Mouse (Mus musculus) midbrain, embryonic 13.5 days (tissue): Measurements from ENCODE around the gene Oas1h. TPM values are rescaled to one million over a fixed set of nuclear protein-coding genes. Genes with fewer than 3 reads are reported as not detected.
"Not testable (repeated sequence)": the region's sequence is repeated elsewhere in the genome, so short reads cannot be mapped to it uniquely, and the experiment has no call there.

ENCODE experiments used
- ATAC-seq: fragments of 200-750 bp; cut with Nextera tagmentation; 2 replicates; pipeline ENCODE4 v1.8.0; 2017; ENCODE audit warnings: mild to moderate bottlenecking, moderate TSS enrichment, moderate library complexity
- H3K27ac ChIP-seq: fragments of 300-500 bp; sonication (generic); 2 replicates; pipeline ENCODE4 v1.5.1; 2015; ENCODE audit warnings: inconsistent platforms, mild to moderate bottlenecking, moderate library complexity
- H3K27me3 ChIP-seq: fragments of 300-500 bp; sonication (generic); 2 replicates; pipeline ENCODE4 v1.6.1; 2015; ENCODE audit warnings: mild to moderate bottlenecking, inconsistent platforms
- H3K36me3 ChIP-seq: fragments of 300-500 bp; sonication (generic); 2 replicates; pipeline ENCODE4 v1.6.1; 2015; ENCODE audit warnings: mild to moderate bottlenecking, inconsistent platforms
- H3K4me1 ChIP-seq: fragments of 300-500 bp; sonication (generic); replicated peaks from 2 replicates; pipeline ENCODE4 v1.6.1; 2015; ENCODE audit warnings: inconsistent platforms
- H3K4me2 ChIP-seq: fragments of 300-500 bp; sonication (generic); replicated peaks from 2 replicates; pipeline ENCODE4 v1.6.1; 2015; ENCODE audit warnings: moderate library complexity, mild to moderate bottlenecking, inconsistent platforms
- H3K4me3 ChIP-seq: fragments of 300-500 bp; sonication (generic); replicated peaks from 2 replicates; pipeline ENCODE4 v1.5.1; 2015; ENCODE audit warnings: mild to moderate bottlenecking, inconsistent platforms
- H3K9ac ChIP-seq: fragments of 300-500 bp; sonication (generic); replicated peaks from 2 replicates; pipeline ENCODE4 v1.6.1; 2015; ENCODE audit warnings: mild to moderate bottlenecking, inconsistent platforms
- H3K9me3 ChIP-seq: fragments of 300-500 bp; sonication (generic); 2 replicates; pipeline ENCODE4 v1.6.1; 2016; ENCODE audit warnings: mild to moderate bottlenecking, inconsistent platforms
- WGBS: fragments of 180-500 bp; shearing (Covaris S2); methylation state at CpG from one replicate; pipeline ENCODE4 v1.1.7; 2015; 5-methylcytosine and 5-hydroxymethylcytosine counted together
- polyA plus RNA-seq: library from polyadenylated mRNA; unstranded; fragments of >200 nt; fragmentation: Nextera tagmentation; extraction: Ambion mirVana; gene quantifications from 2 replicates; pipeline ENCODE4 v1.2.1, GENCODE M21; 2015

The Oas1h gene
- polyA plus RNA-seq, 1 experiment from 2014 or later, result not detected

GRCm38 (mm10) chr5:120859241-120859640 is 2.0 kb upstream of the Oas1h start:
- Histone ChIP-seq H3K4me1 (no peaks in the 10 kb centered on the region), H3K27me3 (no peaks in the 10 kb centered on the region), H3K4me2 (no peak overlapping the region), H3K4me3 (no peak overlapping the region), H3K9me3 (peaks cover 7% of the 10 kb centered on the region), H3K9ac (no peak overlapping the region), H3K36me3 (no peaks in the 10 kb centered on the region), H3K27ac (no peak overlapping the region)
- WGBS, result 87% methylated on average over 2 of the region's 2 CpGs
- no peak for ATAC-seq

DNA sequence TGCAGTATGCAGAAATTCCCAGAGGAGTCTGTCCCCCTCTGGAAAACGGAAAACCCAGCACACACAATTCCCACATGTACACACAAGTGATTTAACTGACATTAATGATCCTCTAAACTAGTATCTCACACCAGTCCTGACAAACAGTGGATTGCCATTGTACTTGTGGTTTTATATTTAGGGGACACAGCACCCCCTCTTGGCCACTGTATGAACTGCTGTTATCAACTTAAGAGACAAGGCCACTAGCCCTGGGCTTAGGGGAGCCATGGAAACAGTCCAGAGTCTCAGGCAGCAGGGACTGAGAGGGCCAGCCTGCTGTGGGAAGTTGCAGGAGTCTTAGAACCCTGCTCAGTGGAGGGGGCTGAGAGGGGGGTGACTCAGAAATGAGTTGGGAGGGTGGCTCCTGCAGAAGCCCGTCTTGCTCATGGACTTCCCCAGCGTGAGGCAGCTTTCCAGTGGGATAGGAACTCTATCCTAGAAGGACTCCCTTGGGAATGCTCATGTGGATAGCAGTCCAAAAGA is 4.2 kb downstream of the Oas1h start:
- no peaks in the 10 kb centered on the region for H3K4me1 ChIP-seq
- H3K4me2 ChIP-seq, result no peak overlapping the region
- H3K9me3 ChIP-seq, result no peaks in the 10 kb centered on the region
- H3K9ac ChIP-seq, result no peak overlapping the region
- H3K36me3 ChIP-seq, result no peaks in the 10 kb centered on the region
- WGBS, result 63% methylated on average over 3 of the region's 3 CpGs
- no peaks in the 10 kb centered on the region for H3K27me3 ChIP-seq
- no peak overlapping the region for H3K4me3 ChIP-seq
- no peak overlapping the region for H3K27ac ChIP-seq
- no peak for ATAC-seq

DNA sequence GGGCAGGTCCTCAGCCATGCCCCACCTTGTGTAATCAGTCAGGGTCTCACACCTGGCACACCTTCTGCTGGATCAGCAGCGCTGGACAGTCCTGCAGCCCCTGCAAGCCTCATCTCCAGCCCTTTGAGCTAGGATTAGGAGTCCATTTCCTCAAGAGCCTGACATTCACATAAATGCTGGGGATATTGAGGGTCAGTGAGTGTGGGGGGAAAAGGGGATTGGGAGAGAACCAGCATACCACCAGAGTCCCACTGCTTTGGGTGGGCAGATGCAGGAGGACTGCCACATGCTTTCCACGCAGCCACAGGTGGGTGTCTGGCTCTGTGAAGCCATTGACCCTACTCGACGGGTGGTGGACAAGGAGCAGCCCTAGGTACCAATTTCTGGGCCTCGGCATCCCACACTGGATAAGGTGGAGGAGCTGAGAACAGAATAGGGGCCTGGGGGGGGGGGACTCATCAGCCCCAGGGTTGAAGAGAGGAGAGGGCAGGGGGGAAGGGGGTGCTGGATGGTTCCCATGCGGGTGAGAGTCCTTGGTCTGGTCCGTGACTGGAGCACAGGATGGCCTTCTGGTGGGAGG is 8.3 kb downstream of the Oas1h start:
- H3K27ac ChIP-seq, result no peak overlapping the region
- ATAC-seq, result no peak

DNA sequence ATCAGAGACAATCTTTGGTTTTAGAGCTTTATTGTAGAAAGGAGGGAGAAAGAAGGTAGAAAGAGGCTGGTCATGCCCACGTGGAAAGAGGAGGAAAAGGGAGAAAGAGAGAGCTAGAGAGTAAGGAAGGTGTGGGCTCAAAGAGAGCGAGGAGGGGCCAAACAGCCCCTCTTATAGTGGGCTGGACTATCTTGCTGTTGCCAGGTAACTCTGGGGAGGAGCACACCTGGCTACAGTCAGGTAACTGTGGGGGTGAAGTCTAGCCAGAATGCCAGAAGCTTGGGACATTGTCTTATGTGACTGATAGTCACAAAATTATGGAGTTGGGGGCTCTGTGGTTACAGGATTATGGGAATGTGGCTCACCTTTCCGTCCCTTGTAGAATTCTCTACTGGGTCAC is 8.9 kb downstream of the Oas1h start:
- 63% methylated on average over 3 of the region's 3 CpGs for WGBS
- H3K9ac ChIP-seq, result no peak overlapping the region
- no peak overlapping the region for H3K27ac ChIP-seq
- no peaks in the 10 kb centered on the region for H3K9me3 ChIP-seq
- no peak overlapping the region for H3K4me2 ChIP-seq
- ATAC-seq, result no peak
- no peaks in the 10 kb centered on the region for H3K27me3 ChIP-seq
- H3K4me3 ChIP-seq, result no peak overlapping the region
- 0 out of 2 replicates have a peak, but pooled peaks cover under 1% of the 10 kb centered on the region for H3K4me1 ChIP-seq
- no peaks in the 10 kb centered on the region for H3K36me3 ChIP-seq

More for the DNA sequence above, 8.3 kb downstream of the Oas1h start:
- H3K4me1 ChIP-seq, result no peaks in the 10 kb centered on the region
- H3K27me3 ChIP-seq, result no peaks in the 10 kb centered on the region
- no peaks in the 10 kb centered on the region for H3K36me3 ChIP-seq
- H3K4me2 ChIP-seq, result no peak overlapping the region
- no peak overlapping the region for H3K4me3 ChIP-seq
- WGBS, result 88% methylated on average over 7 of the region's 7 CpGs
- H3K9ac ChIP-seq, result no peak overlapping the region
- no peaks in the 10 kb centered on the region for H3K9me3 ChIP-seq

GRCm38 (mm10) chr5:120870782-120871181 is 9.6 kb downstream of the Oas1h start:
- no peaks in the 10 kb centered on the region for H3K36me3 ChIP-seq
- 0 out of 2 replicates have a peak, but pooled peaks cover 3% of the 10 kb centered on the region for H3K4me1 ChIP-seq
- no peak overlapping the region for H3K27ac ChIP-seq
- H3K9ac ChIP-seq, result no peak overlapping the region
- no peaks in the 10 kb centered on the region for H3K9me3 ChIP-seq
- WGBS, result 83% methylated on average over 7 of the region's 7 CpGs
- H3K4me3 ChIP-seq, result no peak overlapping the region
- H3K27me3 ChIP-seq, result no peaks in the 10 kb centered on the region
- ATAC-seq, result no peak
- H3K4me2 ChIP-seq, result no peak overlapping the region

GRCm38 (mm10) chr5:120871469-120871868 is 10.2 kb downstream of the Oas1h start:
- no peak overlapping the region for H3K9ac ChIP-seq
- no peak overlapping the region for H3K4me3 ChIP-seq
- H3K36me3 ChIP-seq, result no peaks in the 10 kb centered on the region
- 54% methylated on average over 2 of the region's 2 CpGs for WGBS
- 0 out of 2 replicates have a peak, but pooled peaks cover 3% of the 10 kb centered on the region for H3K4me1 ChIP-seq
- no peak overlapping the region for H3K27ac ChIP-seq
- ATAC-seq, result no peak
- H3K27me3 ChIP-seq, result no peaks in the 10 kb centered on the region
- no peaks in the 10 kb centered on the region for H3K9me3 ChIP-seq
- no peak overlapping the region for H3K4me2 ChIP-seq

- not testable (repeated sequence) for ATAC-seq, H3K27ac ChIP-seq, H3K27me3 ChIP-seq, H3K36me3 ChIP-seq, H3K4me3 ChIP-seq, H3K9ac ChIP-seq, H3K4me1 ChIP-seq, H3K4me2 ChIP-seq, H3K9me3 ChIP-seq
- 70% methylated on average over 2 of the region's 3 CpGs for WGBS
These were observed 15.6 kb downstream of the Oas1h start for GRCm38 (mm10) chr5:120876839-120877238.

- H3K4me3 ChIP-seq, H3K4me2 ChIP-seq, ATAC-seq, H3K27me3 ChIP-seq, H3K27ac ChIP-seq, H3K9ac ChIP-seq, H3K9me3 ChIP-seq, H3K36me3 ChIP-seq, H3K4me1 ChIP-seq: not testable (repeated sequence)
- 86% methylated on average over 2 of the region's 2 CpGs for WGBS
These were observed 16.2 kb downstream of the Oas1h start for GRCm38 (mm10) chr5:120877407-120877806.

DNA sequence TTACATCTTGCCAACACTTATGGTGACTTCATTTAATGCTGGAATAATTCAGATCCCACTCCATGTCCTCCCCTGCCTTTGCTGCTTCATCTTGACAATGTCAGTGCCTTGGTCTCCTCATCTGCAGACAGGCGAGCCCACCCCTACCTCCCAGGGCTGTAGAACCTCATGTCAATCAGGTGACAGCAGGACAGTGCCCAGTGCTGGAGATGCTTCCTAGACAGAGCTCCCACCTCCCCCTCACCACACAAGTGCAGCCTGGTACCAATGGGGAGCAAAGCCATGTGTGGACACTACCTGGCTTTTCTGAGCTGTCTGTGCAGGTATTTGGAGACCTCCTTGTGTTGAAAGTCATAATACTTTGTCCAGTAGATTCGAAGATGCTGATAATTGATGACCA is 17.6 kb downstream of the Oas1h start:
- not testable (repeated sequence) for H3K27ac ChIP-seq, H3K9me3 ChIP-seq, H3K9ac ChIP-seq, H3K27me3 ChIP-seq, ATAC-seq, H3K36me3 ChIP-seq, H3K4me3 ChIP-seq, H3K4me1 ChIP-seq, H3K4me2 ChIP-seq
- 70% methylated on average over 2 of the region's 2 CpGs for WGBS

GRCm38 (mm10) chr5:120881681-120882080 is 20.5 kb downstream of the Oas1h start:
- H3K4me3 ChIP-seq, H3K9ac ChIP-seq, H3K4me2 ChIP-seq, H3K36me3 ChIP-seq, ATAC-seq, H3K27me3 ChIP-seq, H3K9me3 ChIP-seq, H3K4me1 ChIP-seq, H3K27ac ChIP-seq: not testable (repeated sequence)
- WGBS, result 91% methylated on average over 6 of the region's 6 CpGs

GRCm38 (mm10) chr5:120887413-120887812 is 26.2 kb downstream of the Oas1h start, which contains the start of gene Oas1g:
Gene Oas1g (minus strand): TSS chr5:120887613.
- ATAC-seq, H3K4me2 ChIP-seq, H3K9me3 ChIP-seq, H3K27me3 ChIP-seq, H3K36me3 ChIP-seq, H3K9ac ChIP-seq, H3K27ac ChIP-seq, H3K4me1 ChIP-seq, H3K4me3 ChIP-seq: not testable (repeated sequence)
- WGBS, result 47% methylated on average over 7 of the region's 9 CpGs

DNA sequence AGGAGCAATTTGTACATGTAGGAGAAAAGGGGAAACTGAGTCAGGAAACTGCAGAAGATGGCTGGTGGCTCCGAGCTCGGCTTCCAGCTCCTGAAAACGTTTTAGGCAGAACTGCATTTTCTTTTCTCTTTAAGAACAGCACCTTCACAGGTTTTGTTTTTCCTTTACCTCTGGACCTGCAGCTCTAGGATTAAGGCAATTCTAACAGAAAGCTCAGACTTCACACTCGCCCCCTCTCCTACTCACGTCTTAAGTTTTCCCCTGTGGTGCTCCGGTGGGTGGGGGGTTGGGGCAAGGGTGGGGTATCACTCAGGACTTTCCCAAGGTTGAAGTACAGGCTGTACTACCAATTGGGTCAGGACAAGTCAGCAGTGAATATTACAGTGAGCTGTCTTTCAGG is 26.6 kb downstream of the Oas1h start:
- Histone ChIP-seq H3K27ac (no peak overlapping the region), H3K4me2 (no peak overlapping the region), H3K4me3 (no peak overlapping the region), H3K36me3 (no peaks in the 10 kb centered on the region), H3K9me3 (no peaks in the 10 kb centered on the region), H3K9ac (no peak overlapping the region), H3K4me1 (no peaks in the 10 kb centered on the region), H3K27me3 (no peaks in the 10 kb centered on the region)
- no peak for ATAC-seq
- WGBS, result 57% methylated on average over 6 of the region's 6 CpGs

DNA sequence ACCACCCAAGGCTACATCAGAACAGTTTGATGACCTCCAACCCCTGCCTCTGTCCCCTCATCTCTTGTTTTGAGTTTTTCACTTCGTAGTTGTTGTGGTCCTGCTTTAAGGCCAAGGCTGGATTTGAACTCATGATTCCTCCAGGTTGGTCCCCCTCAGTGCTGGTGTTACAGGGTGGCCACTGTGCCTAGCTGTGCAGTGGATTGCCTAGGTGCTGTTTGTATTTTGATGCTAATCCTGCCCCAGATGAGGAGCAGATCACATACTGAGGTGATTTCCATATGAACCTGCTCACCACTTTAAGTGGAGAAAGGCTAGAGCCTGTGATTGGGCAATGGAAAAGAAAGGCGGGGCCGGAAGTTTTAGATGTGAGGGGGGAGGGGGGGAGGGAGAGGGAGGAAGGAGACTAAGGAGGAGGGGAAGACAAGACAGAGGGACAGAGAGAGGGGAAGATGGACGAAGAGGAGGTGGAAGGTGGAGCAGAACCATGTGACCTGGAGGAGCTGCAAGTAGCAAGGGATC is 27.1 kb downstream of the Oas1h start:
- H3K4me2 ChIP-seq, H3K27me3 ChIP-seq, H3K4me1 ChIP-seq, H3K9ac ChIP-seq, ATAC-seq, H3K36me3 ChIP-seq, H3K27ac ChIP-seq, H3K4me3 ChIP-seq, H3K9me3 ChIP-seq: not testable (repeated sequence)
- WGBS, result 52% methylated on average over 4 of the region's 4 CpGs
